Mouse (Mus musculus) G1E (cell line): Measurements from ENCODE around the gene Ppp1r12c. TPM values are rescaled to one million over a fixed set of nuclear protein-coding genes. Genes with fewer than 3 reads are reported as not detected.
A peak's percentile ranks its signal among the peaks of the same experiment; 100 is the strongest.
"Not testable (repeated sequence)": the region's sequence is repeated elsewhere in the genome, so short reads cannot be mapped to it uniquely, and the experiment has no call there.

Experiments
- ATAC-seq: 2 replicates; pipeline ENCODE4 v1.8.0; 2016; ENCODE audit warnings: mild to moderate bottlenecking; ENCODE audit not compliant: insufficient number of reproducible peaks, poor library complexity, low FRiP score, severe bottlenecking; ENCODE audit errors: extremely low read depth
- DNase-seq: peaks from one replicate; pipeline ENCODE4 v3.0.0; 2012; ENCODE audit warnings: low spot score
- H3K27me3 ChIP-seq: 2 replicates; pipeline ENCODE4 v1.6.1; 2012; ENCODE audit warnings: mild to moderate bottlenecking, low read length, inconsistent platforms; ENCODE audit not compliant: insufficient read depth
- H3K36me3 ChIP-seq: replicated peaks from 2 replicates; pipeline ENCODE3; 2012; ENCODE audit warnings: mild to moderate bottlenecking, inconsistent platforms
- H3K4me1 ChIP-seq: 2 replicates; pipeline ENCODE4 v1.6.1; 2012; ENCODE audit warnings: low read depth, low read length, inconsistent platforms, mixed read lengths; ENCODE audit not compliant: insufficient read depth
- H3K4me3 ChIP-seq: 2 replicates; pipeline ENCODE4 v1.5.1; 2012; ENCODE audit warnings: low read depth, mild to moderate bottlenecking, inconsistent platforms, low read length, moderate library complexity, mixed read lengths
- H3K9me3 ChIP-seq: replicated peaks from 2 replicates; pipeline ENCODE4 v1.6.1; 2012; ENCODE audit warnings: inconsistent platforms
- CTCF ChIP-seq: IDR thresholded peaks from 2 replicates; pipeline ENCODE4 v1.5.1; 2012; ENCODE audit warnings: low read depth, low read length, inconsistent platforms, mixed read lengths
- GATA1 ChIP-seq: IDR thresholded peaks from 2 replicates; pipeline ENCODE4 v1.6.1; 2012; ENCODE audit warnings: borderline replicate concordance, low read length, inconsistent platforms, mixed read lengths
- GATA2 ChIP-seq: IDR thresholded peaks from 2 replicates; pipeline ENCODE4 v1.6.1; 2012; ENCODE audit warnings: low read depth, low read length, inconsistent platforms, borderline replicate concordance
- POLR2AphosphoS5 ChIP-seq: IDR thresholded peaks from 2 replicates; pipeline ENCODE4 v1.6.1; 2012; ENCODE audit warnings: low read depth, low read length, inconsistent platforms; ENCODE audit not compliant: insufficient replicate concordance
- TAL1 ChIP-seq: conservative IDR thresholded peaks from 2 replicates; pipeline ENCODE4 v1.6.1; 2012; ENCODE audit warnings: low read depth, low read length, inconsistent platforms, mixed read lengths
- polyA plus RNA-seq: library from polyadenylated mRNA; stranded (reverse); fragments of >175 nt; gene quantifications from 2 replicates; pipeline ENCODE4 v1.2.3, GENCODE M21; 2012
- total RNA-seq, 2 experiments: library from RNA; stranded (forward) in 1 of 2; stranded (reverse) in 1 of 2; fragments of 200-1000 nt in 1 of 2; fragments of >200 nt in 1 of 2; fragmentation: Nextera tagmentation in 1 of 2; gene quantifications; 2 replicates each; pipeline ENCODE4 v1.2.3; 2014 to 2017

Gene Ppp1r12c
- total and polyA plus RNA-seq, 3 experiments: 91.1 to 173 (median 91.9) TPM

DNA sequence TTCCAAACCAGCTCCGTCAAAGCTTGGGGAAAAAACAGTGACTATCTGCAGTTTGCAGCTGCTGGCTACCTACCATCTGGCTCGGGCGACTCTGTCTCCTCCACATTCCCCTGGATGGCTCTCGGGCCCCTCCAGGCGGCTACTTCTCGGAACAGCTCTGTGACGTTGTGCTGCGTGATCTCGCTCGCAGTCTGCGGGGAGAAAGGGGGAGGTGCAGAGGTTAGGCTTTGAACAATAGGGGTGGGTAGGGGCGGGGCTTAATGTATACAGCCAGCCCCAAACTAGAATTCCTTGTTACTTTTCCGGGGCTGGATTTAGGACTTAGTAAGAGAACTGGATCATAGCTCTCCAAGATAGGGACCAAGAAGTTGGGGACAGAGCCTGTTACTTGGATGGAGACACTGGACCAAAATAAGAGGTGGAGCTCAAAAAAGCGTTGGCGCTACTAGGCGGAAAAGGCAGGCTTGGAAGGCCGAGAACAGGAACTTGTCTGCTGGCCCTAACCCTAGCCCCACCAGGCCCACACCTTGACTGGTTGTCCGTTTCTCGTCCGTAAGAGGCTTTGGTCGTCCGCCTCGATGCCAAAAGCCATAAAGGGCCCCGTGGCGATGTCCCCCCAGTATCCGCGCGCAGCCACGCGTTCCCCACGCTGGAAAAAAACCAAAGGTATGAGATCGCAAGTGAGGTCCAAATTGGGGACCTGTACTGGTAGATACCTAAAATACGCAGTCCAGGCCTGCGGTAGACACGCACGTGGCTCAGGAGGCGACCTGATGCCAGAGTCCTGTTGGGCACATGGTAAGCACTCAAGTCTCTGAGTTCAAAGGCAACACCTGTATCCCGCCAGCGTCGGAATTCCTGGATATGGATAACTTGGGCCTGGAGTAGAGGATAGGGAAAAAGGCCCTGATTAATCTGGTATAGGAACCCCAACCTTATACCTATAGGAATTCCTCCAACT lies 25.1 kb upstream of the Ppp1r12c start:
- H3K4me1 ChIP-seq: peaks cover 6% of the 10 kb centered on the region
- DNase-seq (peak; percentile 31), ATAC-seq (no peak; the same call in 1 of the 2 replicates)
- H3K4me3 ChIP-seq: no peak overlapping the region
- H3K27me3 ChIP-seq: peaks cover 21% of the 10 kb centered on the region; the same call in 1 of the 2 replicates
- no peak for TF ChIP-seq POLR2AphosphoS5
- no peak for TF ChIP-seq TAL1
- no peak for TF ChIP-seq CTCF
- TF ChIP-seq GATA2: no peak
- TF ChIP-seq GATA1: no peak
- no peaks in the 10 kb centered on the region for H3K9me3 ChIP-seq
- no peaks in the 10 kb centered on the region for H3K36me3 ChIP-seq

DNA sequence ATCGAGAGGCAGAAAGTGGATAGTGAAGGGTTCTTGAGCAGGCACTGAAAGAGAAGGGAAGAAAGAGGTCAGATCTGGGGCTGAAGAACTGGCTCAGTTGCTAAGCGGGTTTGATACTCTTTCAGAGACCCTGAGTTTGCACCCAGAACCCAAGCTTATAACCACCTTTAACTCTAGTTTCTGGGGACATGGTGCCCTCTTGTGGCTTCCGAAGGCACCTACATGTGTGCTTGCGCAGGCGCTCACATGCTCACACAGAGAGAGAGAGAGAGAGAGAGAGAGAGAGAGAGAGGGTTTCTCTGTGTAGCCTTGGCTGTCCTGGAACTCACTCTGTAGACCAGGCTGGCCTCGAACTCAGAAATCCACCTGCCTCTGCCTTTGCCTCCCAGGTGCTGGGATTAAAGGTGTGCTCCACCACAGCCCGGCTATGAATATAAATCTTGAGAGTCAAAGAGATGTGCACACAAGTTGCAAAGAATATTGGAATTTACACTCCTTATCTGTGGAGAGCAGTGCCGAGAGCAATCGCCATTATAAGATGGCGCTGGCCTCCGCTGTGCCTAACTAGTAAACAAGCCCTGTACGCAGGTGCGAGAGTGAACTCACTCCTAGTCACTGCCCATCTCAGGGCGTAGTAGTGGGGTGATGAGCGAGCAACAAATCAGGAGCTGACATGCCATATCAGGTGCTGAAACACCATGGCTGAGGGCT lies 22.9 kb upstream of the Ppp1r12c start, which contains the start of gene Tnni3:
Gene Tnni3, minus strand, starts transcription at position 18 of the 711 bp plus-strand sequence.
- not testable (repeated sequence) for H3K4me3 ChIP-seq, DNase-seq, H3K9me3 ChIP-seq, H3K36me3 ChIP-seq, H3K4me1 ChIP-seq
- peak; percentile 26; the same call in 1 of the 2 replicates for TF ChIP-seq CTCF
- H3K27me3 ChIP-seq: peaks cover 32% of the 10 kb centered on the region
- peak; percentile 15; the same call in 1 of the 2 replicates for ATAC-seq

- DNase-seq (no peak), ATAC-seq (no peak)
- TF ChIP-seq POLR2AphosphoS5 (no peak), GATA1 (no peak), TAL1 (no peak), CTCF (no peak), GATA2 (no peak)
- Histone ChIP-seq H3K36me3 (no peaks in the 10 kb centered on the region), H3K4me3 (no peak overlapping the region), H3K9me3 (no peaks in the 10 kb centered on the region), H3K27me3 (peaks cover 32% of the 10 kb centered on the region), H3K4me1 (peaks cover 10% of the 10 kb centered on the region)
These were observed 22.0 kb upstream of the Ppp1r12c start for GRCm38 (mm10) chr7:4523205-4524130.

GRCm38 (mm10) chr7:4522292-4522691 lies 20.8 kb upstream of the Ppp1r12c start:
- H3K4me3 ChIP-seq: no peak overlapping the region
- peaks cover 28% of the 10 kb centered on the region for H3K27me3 ChIP-seq
- H3K4me1 ChIP-seq: peaks cover 10% of the 10 kb centered on the region
- no peak for ATAC-seq
- no peak for DNase-seq
- H3K36me3 ChIP-seq: no peaks in the 10 kb centered on the region
- no peaks in the 10 kb centered on the region for H3K9me3 ChIP-seq
- TF ChIP-seq GATA1: no peak

DNA sequence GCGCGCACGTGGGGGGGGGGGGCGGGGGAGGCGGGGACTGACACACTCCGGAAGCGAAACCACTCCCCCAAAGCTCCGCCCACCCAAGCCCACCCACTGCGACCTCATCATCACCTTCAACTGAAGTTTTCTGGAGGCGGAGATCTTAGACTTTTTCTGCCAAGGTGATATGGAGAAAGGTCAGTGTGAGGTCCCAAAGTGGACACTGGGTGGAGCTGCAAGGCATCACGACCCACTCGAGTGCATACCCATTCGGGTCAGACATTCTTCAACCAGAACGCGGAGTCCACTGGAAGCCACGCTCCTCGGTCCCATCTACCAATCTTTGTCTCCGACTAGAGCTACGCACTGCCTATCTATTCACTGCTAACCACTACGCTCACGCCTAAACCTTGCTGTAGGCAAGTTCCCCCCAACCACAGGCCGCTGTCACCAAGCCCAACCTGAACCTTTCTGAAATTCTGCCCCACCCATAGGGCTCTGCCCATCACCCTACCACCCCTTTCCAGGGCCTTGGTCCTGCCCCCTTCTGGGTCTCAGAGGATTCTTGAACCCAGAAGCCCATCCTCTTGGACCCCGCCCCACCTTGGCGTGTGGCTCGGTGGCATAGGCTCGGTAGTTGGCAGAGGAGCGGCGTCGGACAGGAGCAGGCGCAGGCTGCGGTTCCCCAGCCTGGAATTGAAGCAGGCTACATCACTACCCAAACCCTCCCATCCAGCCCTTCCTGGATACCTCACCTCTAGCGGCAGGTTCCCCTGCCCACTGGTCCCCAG lies 19.9 kb upstream of the Ppp1r12c start:
- H3K4me3 ChIP-seq: no peak overlapping the region
- TF ChIP-seq CTCF: no peak
- no peak for TF ChIP-seq POLR2AphosphoS5
- no peak for TF ChIP-seq GATA1
- no peak for TF ChIP-seq TAL1
- TF ChIP-seq GATA2: no peak
- DNase-seq: no peak
- H3K27me3 ChIP-seq: peaks cover 29% of the 10 kb centered on the region
- ATAC-seq: no peak
- H3K9me3 ChIP-seq: no peaks in the 10 kb centered on the region
- no peaks in the 10 kb centered on the region for H3K36me3 ChIP-seq
- peaks cover 12% of the 10 kb centered on the region for H3K4me1 ChIP-seq
